Mouse (Mus musculus) lung, postnatal 0 days (tissue): ENCODE measurements around the gene Dbndd1.

Experiments used
- CTCF ChIP-seq: IDR thresholded peaks from 2 replicates; pipeline ENCODE4 v1.5.1; 2016; ENCODE audit warnings: antibody characterized with exemption, mild to moderate bottlenecking
- EP300 ChIP-seq: IDR thresholded peaks from 2 replicates; pipeline ENCODE4 v1.6.1; 2016; ENCODE audit warnings: antibody characterized with exemption, mild to moderate bottlenecking, control low read depth

- no peak for TF ChIP-seq EP300
- TF ChIP-seq CTCF, result no peak
These were observed 12.6 kb upstream of the Dbndd1 start for GRCm38 (mm10) chr8:123527720-123528489.
